Mouse (Mus musculus): ENCODE measurements around the gene Zfp410.

DNA sequence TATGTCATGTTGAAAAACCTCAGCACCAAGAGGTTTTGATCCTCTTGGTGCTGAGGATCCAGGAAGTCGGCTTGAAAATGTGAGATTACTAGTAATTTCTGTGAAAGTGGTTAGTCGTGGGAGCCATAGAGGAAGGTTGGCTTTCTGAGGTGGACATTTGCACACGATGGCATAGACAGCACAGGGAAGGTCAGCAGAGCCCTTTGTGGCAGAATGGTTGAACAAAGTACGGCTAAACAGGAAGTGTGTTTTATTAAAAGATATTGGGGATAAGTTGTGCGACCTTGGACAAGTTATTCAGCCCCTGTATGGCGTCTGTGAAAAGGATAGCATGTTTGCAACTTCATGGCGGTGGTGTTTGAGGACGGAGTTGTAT lies 31.1 kb upstream of the Zfp410 start:
- no peak for TF ChIP-seq CTCF (IDR thresholded peaks at IDR 0.05 in 2 of 3, conservative IDR thresholded peaks at IDR 0.05 in 1 of 3; ENCODE audit: control insufficient read depth in 1 of 3, insufficient read depth in 1 of 3, low read depth in 2 of 3, low read length in 3 of 3, poor library complexity in 1 of 3, severe bottlenecking in 1 of 3)
- TF ChIP-seq MAFK (IDR thresholded peaks at IDR 0.05; ENCODE audit: borderline replicate concordance, low read depth, low read length) = no peak
- TF ChIP-seq NELFE (IDR thresholded peaks at IDR 0.05; ENCODE audit: low read depth, low read length) = no peak
- TF ChIP-seq CHD2 (IDR thresholded peaks at IDR 0.05; ENCODE audit: low read length) = no peak
- no peak for TF ChIP-seq POLR2A (IDR thresholded peaks at IDR 0.05; ENCODE audit: control insufficient read depth in 1 of 2, insufficient read depth in 1 of 2, low read depth in 1 of 2, low read length in 2 of 2, poor library complexity in 1 of 2)

Measured in MEL (cell line).